Mouse (Mus musculus): ENCODE measurements around the gene Sept11. TPM values are rescaled to one million over a fixed set of nuclear protein-coding genes. Genes with fewer than 3 reads are reported as not detected.

Sept11 gene
- polyA plus RNA-seq, 1 experiment: 3.4 TPM

- Histone ChIP-seq H3K27ac (ENCODE audit: control insufficient read depth, insufficient read depth, low read depth, low read length) (no peak overlapping the region), H3K27me3 (ENCODE audit: control insufficient read depth, insufficient read depth, low read length) (no peaks in the 10 kb centered on the region), H3K36me3 (ENCODE audit: control insufficient read depth, insufficient read depth, low read length) (no peaks in the 10 kb centered on the region), H3K4me1 (ENCODE audit: control insufficient read depth, insufficient read depth, low read length) (peaks cover 14% of the 10 kb centered on the region), H3K4me3 (ENCODE audit: control insufficient read depth, low read depth, low read length) (no peak overlapping the region)
- TF ChIP-seq CTCF (IDR thresholded peaks at IDR 0.05; ENCODE audit: control insufficient read depth, insufficient read depth, insufficient replicate concordance, low read depth, low read length): no peak
- no peak for TF ChIP-seq POLR2A (IDR thresholded peaks at IDR 0.05; ENCODE audit: control insufficient read depth, low read depth, low read length)
Observed at GRCm38 (mm10) chr5:93097204-93097906, 4.1 kb downstream of the Sept11 start.

- Histone ChIP-seq H3K4me1 (ENCODE audit: control insufficient read depth, insufficient read depth, low read length) (peaks cover 10% of the 10 kb centered on the region), H3K36me3 (ENCODE audit: control insufficient read depth, insufficient read depth, low read length) (no peaks in the 10 kb centered on the region), H3K27ac (ENCODE audit: control insufficient read depth, insufficient read depth, low read depth, low read length) (no peak overlapping the region), H3K27me3 (ENCODE audit: control insufficient read depth, insufficient read depth, low read length) (no peaks in the 10 kb centered on the region), H3K4me3 (ENCODE audit: control insufficient read depth, low read depth, low read length) (no peak overlapping the region)
- no peak for TF ChIP-seq CTCF (IDR thresholded peaks at IDR 0.05; ENCODE audit: control insufficient read depth, insufficient read depth, insufficient replicate concordance, low read depth, low read length)
- no peak for TF ChIP-seq POLR2A (IDR thresholded peaks at IDR 0.05; ENCODE audit: control insufficient read depth, low read depth, low read length)
Observed at GRCm38 (mm10) chr5:93098219-93098618, 5.0 kb downstream of the Sept11 start.

GRCm38 (mm10) chr5:93098811-93099210, 5.6 kb downstream of the Sept11 start:
- TF ChIP-seq CTCF (IDR thresholded peaks at IDR 0.05; ENCODE audit: control insufficient read depth, insufficient read depth, insufficient replicate concordance, low read depth, low read length) (no peak), POLR2A (IDR thresholded peaks at IDR 0.05; ENCODE audit: control insufficient read depth, low read depth, low read length) (no peak)
- Histone ChIP-seq H3K4me1 (ENCODE audit: control insufficient read depth, insufficient read depth, low read length) (peaks cover 7% of the 10 kb centered on the region), H3K27me3 (ENCODE audit: control insufficient read depth, insufficient read depth, low read length) (no peaks in the 10 kb centered on the region), H3K4me3 (ENCODE audit: control insufficient read depth, low read depth, low read length) (no peak overlapping the region), H3K27ac (ENCODE audit: control insufficient read depth, insufficient read depth, low read depth, low read length) (no peak overlapping the region), H3K36me3 (ENCODE audit: control insufficient read depth, insufficient read depth, low read length) (no peaks in the 10 kb centered on the region)

- no peak overlapping the region for H3K27ac ChIP-seq (ENCODE audit: control insufficient read depth, insufficient read depth, low read depth, low read length)
- H3K27me3 ChIP-seq (ENCODE audit: control insufficient read depth, insufficient read depth, low read length): no peaks in the 10 kb centered on the region
- no peak for TF ChIP-seq POLR2A (IDR thresholded peaks at IDR 0.05; ENCODE audit: control insufficient read depth, low read depth, low read length)
- no peak for TF ChIP-seq CTCF (IDR thresholded peaks at IDR 0.05; ENCODE audit: control insufficient read depth, insufficient read depth, insufficient replicate concordance, low read depth, low read length)
- peaks cover 2% of the 10 kb centered on the region; the same call in 1 of the 2 replicates for H3K4me1 ChIP-seq (ENCODE audit: control insufficient read depth, insufficient read depth, low read length)
- H3K36me3 ChIP-seq (ENCODE audit: control insufficient read depth, insufficient read depth, low read length): no peaks in the 10 kb centered on the region
- H3K4me3 ChIP-seq (ENCODE audit: control insufficient read depth, low read depth, low read length): no peak overlapping the region
Observed at GRCm38 (mm10) chr5:93100906-93101305, 7.7 kb downstream of the Sept11 start.

GRCm38 (mm10) chr5:93101371-93101791, 8.1 kb downstream of the Sept11 start:
- Histone ChIP-seq H3K4me1 (ENCODE audit: control insufficient read depth, insufficient read depth, low read length) (peaks cover 2% of the 10 kb centered on the region; the same call in 1 of the 2 replicates), H3K4me3 (ENCODE audit: control insufficient read depth, low read depth, low read length) (no peak overlapping the region), H3K36me3 (ENCODE audit: control insufficient read depth, insufficient read depth, low read length) (no peaks in the 10 kb centered on the region), H3K27ac (ENCODE audit: control insufficient read depth, insufficient read depth, low read depth, low read length) (no peak overlapping the region), H3K27me3 (ENCODE audit: control insufficient read depth, insufficient read depth, low read length) (no peaks in the 10 kb centered on the region)
- no peak for TF ChIP-seq POLR2A (IDR thresholded peaks at IDR 0.05; ENCODE audit: control insufficient read depth, low read depth, low read length)
- TF ChIP-seq CTCF (IDR thresholded peaks at IDR 0.05; ENCODE audit: control insufficient read depth, insufficient read depth, insufficient replicate concordance, low read depth, low read length): no peak

GRCm38 (mm10) chr5:93103603-93104002, 10.4 kb downstream of the Sept11 start:
- no peak overlapping the region for H3K4me3 ChIP-seq (ENCODE audit: control insufficient read depth, low read depth, low read length)
- TF ChIP-seq CTCF (IDR thresholded peaks at IDR 0.05; ENCODE audit: control insufficient read depth, insufficient read depth, insufficient replicate concordance, low read depth, low read length) (no peak), POLR2A (IDR thresholded peaks at IDR 0.05; ENCODE audit: control insufficient read depth, low read depth, low read length) (no peak)
- no peak overlapping the region for H3K27ac ChIP-seq (ENCODE audit: control insufficient read depth, insufficient read depth, low read depth, low read length)
- H3K27me3 ChIP-seq (ENCODE audit: control insufficient read depth, insufficient read depth, low read length): no peaks in the 10 kb centered on the region
- H3K4me1 ChIP-seq (ENCODE audit: control insufficient read depth, insufficient read depth, low read length): peaks cover 2% of the 10 kb centered on the region; the same call in 1 of the 2 replicates
- no peaks in the 10 kb centered on the region for H3K36me3 ChIP-seq (ENCODE audit: control insufficient read depth, insufficient read depth, low read length)

- Histone ChIP-seq H3K27me3 (ENCODE audit: control insufficient read depth, insufficient read depth, low read length) (no peaks in the 10 kb centered on the region), H3K27ac (ENCODE audit: control insufficient read depth, insufficient read depth, low read depth, low read length) (no peak overlapping the region), H3K4me1 (ENCODE audit: control insufficient read depth, insufficient read depth, low read length) (no peaks in the 10 kb centered on the region), H3K36me3 (ENCODE audit: control insufficient read depth, insufficient read depth, low read length) (no peaks in the 10 kb centered on the region), H3K4me3 (ENCODE audit: control insufficient read depth, low read depth, low read length) (no peak overlapping the region)
- no peak for TF ChIP-seq CTCF (IDR thresholded peaks at IDR 0.05; ENCODE audit: control insufficient read depth, insufficient read depth, insufficient replicate concordance, low read depth, low read length)
- TF ChIP-seq POLR2A (IDR thresholded peaks at IDR 0.05; ENCODE audit: control insufficient read depth, low read depth, low read length): no peak
Observed at GRCm38 (mm10) chr5:93104987-93105823, 12.0 kb downstream of the Sept11 start.
